ENCODE assay signal across 14 mouse cellular contexts in genomic region chr1:33645689-33646088, GRCm38 (mm10). TPM values are rescaled to one million over a fixed set of nuclear protein-coding genes. Genes with fewer than 3 reads are reported as not detected.
DNase-seq lines count a peak whose midpoint lies in the region; ATAC-seq and TF ChIP-seq lines count a peak whose summit lies in the region.
"Had no signal": no experiment of that assay in that cellular context is flagged by ENCODE, and none has a peak within 500 bp of the region (broad histone marks: within the 10 kb centered on the region; RNA-seq: fewer than 3 reads in every experiment).

No protein-coding gene starts in this region.

- no peaks in the 10 kb centered on the region for H3K27me3 ChIP-seq in heart, embryonic 11.5 days (ENCODE audit: control insufficient read depth, insufficient read depth, low read length)
- H3K27me3 ChIP-seq in liver, embryonic 12.5 days (replicated peaks): no peaks in the 10 kb centered on the region
- no peaks in the 10 kb centered on the region for H3K27me3 ChIP-seq in liver, postnatal 0 days (ENCODE audit: insufficient read depth, low read length)
- no peaks in the 10 kb centered on the region for H3K27me3 ChIP-seq in intestine, embryonic 15.5 days (replicated peaks)
- H3K27me3 ChIP-seq: midbrain, embryonic 12.5 days; neural tube, embryonic 13.5 days had no signal

- H3K9ac ChIP-seq in heart, embryonic 11.5 days (ENCODE audit: low read depth, low read length): no peak overlapping the region
- H3K9ac ChIP-seq in liver, embryonic 12.5 days: peak overlapping the region; percentile 51
- no peak overlapping the region for H3K9ac ChIP-seq in liver, postnatal 0 days (replicated peaks)
- no peak overlapping the region for H3K9ac ChIP-seq in intestine, embryonic 15.5 days
- H3K9ac ChIP-seq: midbrain, embryonic 12.5 days; neural tube, embryonic 13.5 days had no signal

- 74% methylated on average over 1 of the region's 1 CpGs for WGBS in heart, embryonic 11.5 days (ENCODE audit: insufficient replicate concordance)
- 77% methylated on average over 1 of the region's 1 CpGs for WGBS in liver, embryonic 12.5 days (ENCODE audit: insufficient replicate concordance)
- WGBS in liver, postnatal 0 days (ENCODE audit: insufficient replicate concordance): 77% methylated on average over 1 of the region's 1 CpGs
- 77% methylated on average over 1 of the region's 1 CpGs for whole genome bisulfite sequencing in intestine, embryonic 15.5 days

- H3K4me2 ChIP-seq in heart, embryonic 11.5 days: no peak overlapping the region
- H3K4me2 ChIP-seq in liver, embryonic 12.5 days: peak overlapping the region; percentile 13; the same call in 1 of the 2 replicates
- no peak overlapping the region for H3K4me2 ChIP-seq in liver, postnatal 0 days (ENCODE audit: low read depth, low read length)
- H3K4me2 ChIP-seq in intestine, embryonic 15.5 days (replicated peaks): no peak overlapping the region
- H3K4me2 ChIP-seq: midbrain, embryonic 12.5 days; neural tube, embryonic 13.5 days had no signal

- DNase-seq in heart, adult 18-20 months: peak; percentile 28 to 52
- no peak for DNase-seq in liver, postnatal 0 days
- peak; percentile 49 for DNase-seq in lung, postnatal 14 days
- DNase-seq in adrenal gland, postnatal 10 days: no peak
- DNase-seq: right cerebral cortex, postnatal 4 days; thymus, adult 2 months had no signal

- H3K4me3 ChIP-seq in heart, embryonic 11.5 days (ENCODE audit: low read depth, low read length): no peak overlapping the region
- H3K4me3 ChIP-seq in liver, embryonic 12.5 days: no peak overlapping the region
- H3K4me3 ChIP-seq in liver, postnatal 0 days (ENCODE audit: low read depth, low read length): no peak overlapping the region
- no peak overlapping the region for H3K4me3 ChIP-seq in intestine, embryonic 15.5 days (replicated peaks)
- H3K4me3 ChIP-seq: midbrain, embryonic 12.5 days; neural tube, embryonic 13.5 days had no signal

- H3K27ac ChIP-seq in heart, embryonic 11.5 days (ENCODE audit: low read depth, low read length): no peak overlapping the region
- H3K27ac ChIP-seq in liver, embryonic 12.5 days: peak overlapping the region; percentile 69
- no peak overlapping the region for H3K27ac ChIP-seq in liver, postnatal 0 days (ENCODE audit: low read depth)
- H3K27ac ChIP-seq in intestine, embryonic 15.5 days: no peak overlapping the region
- H3K27ac ChIP-seq: midbrain, embryonic 12.5 days; neural tube, embryonic 13.5 days had no signal

- 0 out of 2 replicates have a peak, but pooled peaks cover 4% of the 10 kb centered on the region for H3K36me3 ChIP-seq in heart, embryonic 11.5 days (ENCODE audit: control insufficient read depth, insufficient read depth, low read length)
- peaks cover 91% of the 10 kb centered on the region for H3K36me3 ChIP-seq in liver, embryonic 12.5 days
- H3K36me3 ChIP-seq in liver, postnatal 0 days (replicated peaks; ENCODE audit: insufficient read depth, low read length): peaks cover 35% of the 10 kb centered on the region
- H3K36me3 ChIP-seq in intestine, embryonic 15.5 days: peaks cover 4% of the 10 kb centered on the region

- no peak for TF ChIP-seq EP300 in liver, postnatal 0 days (IDR thresholded peaks at IDR 0.05; ENCODE audit: low read depth)

- no peak for TF ChIP-seq CTCF in liver, postnatal 0 days (IDR thresholded peaks at IDR 0.05; ENCODE audit: low read depth)

- no peaks in the 10 kb centered on the region for H3K9me3 ChIP-seq in heart, embryonic 11.5 days (replicated peaks; ENCODE audit: control insufficient read depth, low read length)
- no peaks in the 10 kb centered on the region for H3K9me3 ChIP-seq in liver, embryonic 12.5 days (replicated peaks)
- no peaks in the 10 kb centered on the region for H3K9me3 ChIP-seq in liver, postnatal 0 days (ENCODE audit: low read length)
- H3K9me3 ChIP-seq in intestine, embryonic 15.5 days: no peaks in the 10 kb centered on the region
- H3K9me3 ChIP-seq: midbrain, embryonic 12.5 days; neural tube, embryonic 13.5 days had no signal

- H3K4me1 ChIP-seq in heart, embryonic 11.5 days (ENCODE audit: control insufficient read depth, insufficient read depth, low read length): peaks cover 2% of the 10 kb centered on the region; the same call in 1 of the 2 replicates
- peaks cover 45% of the 10 kb centered on the region for H3K4me1 ChIP-seq in liver, embryonic 12.5 days
- peaks cover 4% of the 10 kb centered on the region; the same call in 1 of the 2 replicates for H3K4me1 ChIP-seq in liver, postnatal 0 days (ENCODE audit: insufficient read depth)
- H3K4me1 ChIP-seq in intestine, embryonic 15.5 days (replicated peaks): no peaks in the 10 kb centered on the region
- H3K4me1 ChIP-seq: midbrain, embryonic 12.5 days had no signal

- no peak for ATAC-seq in heart, embryonic 11.5 days (replicated peaks; ENCODE audit: insufficient number of reproducible peaks, low FRiP score, low TSS enrichment)
- peak; percentile 70 for ATAC-seq in liver, embryonic 12.5 days
- ATAC-seq in liver, postnatal 0 days: no peak
- peak; percentile 23; the same call in 1 of the 2 replicates for ATAC-seq in common myeloid progenitor, adult 5-6 weeks (replicated peaks; ENCODE audit: low read depth, poor library complexity, severe bottlenecking)
- no peak for ATAC-seq in intestine, embryonic 15.5 days
- ATAC-seq: CD4-positive, CD25-positive, alpha-beta regulatory T cell, adult 4 months; inflammation-experienced regulatory T-cells, adult 6 months had no signal

RNA-seq across cellular contexts. Expression of gene Prim2, which starts 23.9 kb away (rescaled TPM):
- total RNA-seq in heart, adult 18-20 months (2021): 1 to 10 TPM; 1.7 to 2.8 TPM
- 25.5 and 27.8 TPM in 2 replicates for polyA plus RNA-seq in heart, embryonic 11.5 days (2014; fragmentation: Nextera tagmentation; extraction: Ambion mirVana)
- 49.2 and 50.0 TPM in 2 replicates for polyA plus RNA-seq in liver, embryonic 12.5 days (2016; fragmentation: Nextera tagmentation; extraction: Ambion mirVana)
- 14.1 and 15.7 TPM in 2 replicates for polyA plus RNA-seq in liver, postnatal 0 days (2015; fragmentation: Nextera tagmentation; extraction: Ambion mirVana)
- total RNA-seq in common myeloid progenitor, adult 5-6 weeks (2017): 103 and 111 TPM in 2 replicates
- total RNA-seq in adrenal gland, postnatal 10 days (2021): 10 to 100 TPM in 1 of 2 experiments, 1 to 10 TPM in 1; 8.6 to 10.9 TPM
- polyA plus RNA-seq in intestine, embryonic 15.5 days (2015; fragmentation: Nextera tagmentation; extraction: Ambion mirVana): 29.7 and 30.8 TPM in 2 replicates

Comparison
In these comparisons a context has a peak if more than half of its experiments do, and no peak if none do; other contexts are left out.
1. ATAC-seq: peak in liver, embryonic 12.5 days (single experiment) and common myeloid progenitor, adult 5-6 weeks (single experiment); none in heart, embryonic 11.5 days (single experiment), liver, postnatal 0 days (single experiment) and intestine, embryonic 15.5 days (single experiment).
2. DNase-seq: peak in heart, adult 18-20 months (2 of 2) and lung, postnatal 14 days (single experiment); none in liver, postnatal 0 days (single experiment) and adrenal gland, postnatal 10 days (single experiment).